Mouse (Mus musculus) right cerebral cortex, postnatal 4 days (tissue): ENCODE data around the gene Kcnk6.
"Not testable (repeated sequence)": the region's sequence is repeated elsewhere in the genome, so short reads cannot be mapped to it uniquely, and the experiment has no call there.

Experiments
- DNase-seq: peaks from one replicate; pipeline ENCODE4 v3.0.0-alpha.2; 2022

Gene Kcnk6

GRCm38 (mm10) chr7:29194230-29194629 lies 38.1 kb downstream of the Kcnk6 start:
- not testable (repeated sequence) for DNase-seq

- DNase-seq: not testable (repeated sequence)
These were observed 51.0 kb downstream of the Kcnk6 start for GRCm38 (mm10) chr7:29181323-29181722.

- DNase-seq: no peak
These were observed 51.5 kb downstream of the Kcnk6 start for GRCm38 (mm10) chr7:29180854-29181236.

- peak; percentile 88 for DNase-seq
These were observed 52.0 kb downstream of the Kcnk6 start, which contains the start of gene Psmd8 for GRCm38 (mm10) chr7:29180077-29180853. Gene Psmd8 (minus strand): TSS chr7:29180701.

GRCm38 (mm10) chr7:29179323-29179722 lies 53.0 kb downstream of the Kcnk6 start:
- DNase-seq: no peak

- DNase-seq: no peak
These were observed 54.2 kb downstream of the Kcnk6 start for GRCm38 (mm10) chr7:29178106-29178505.

GRCm38 (mm10) chr7:29172390-29173016 lies 59.8 kb downstream of the Kcnk6 start:
- DNase-seq: no peak
